ENCODE assay signal across 8 mouse cellular contexts in the genomic region with DNA sequence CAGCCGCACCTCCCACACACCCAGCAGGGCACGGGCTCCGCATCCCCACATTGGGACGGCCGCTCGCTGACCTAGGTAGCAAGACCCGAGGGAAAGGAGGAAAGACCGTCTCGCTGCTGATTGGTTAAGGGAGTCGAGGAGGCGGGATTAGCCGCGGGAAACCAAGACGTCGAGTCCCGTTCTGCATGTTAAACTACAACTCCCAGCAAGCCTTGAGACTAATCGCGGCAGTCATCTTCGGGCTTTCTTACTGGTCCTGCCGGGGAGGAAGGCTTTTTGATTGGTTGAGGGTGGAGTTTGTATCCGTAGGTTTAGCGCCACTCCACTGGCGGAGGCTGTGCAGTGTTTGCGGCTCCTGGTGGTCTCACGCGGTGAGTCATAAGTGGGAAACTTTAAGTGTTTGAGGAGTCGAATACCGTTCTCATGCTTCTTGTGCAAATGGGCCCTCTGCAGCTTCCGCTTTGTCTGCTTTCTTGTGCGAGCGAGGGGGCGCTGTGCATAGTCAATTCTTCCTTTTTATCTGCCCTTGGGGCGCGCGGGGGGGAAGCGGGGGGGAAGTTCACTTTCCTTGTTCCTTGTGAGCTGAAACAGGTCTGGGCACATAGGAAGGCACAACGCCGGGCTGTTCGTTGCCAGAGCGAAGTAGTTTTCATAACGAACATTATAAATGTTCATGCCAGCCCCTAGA. TPM values are rescaled to one million over a fixed set of nuclear protein-coding genes. Genes with fewer than 3 reads are reported as not detected.
DNase-seq lines count a peak whose midpoint lies in the region; ATAC-seq and TF ChIP-seq lines count a peak whose summit lies in the region.

A gene (minus strand): TSS at position 100 of the 688 bp plus-strand sequence.
A gene (plus strand): TSS at position 302 of the 688 bp plus-strand sequence.

- peak within 1 kb of the TSS; percentile 67 for H3K9ac ChIP-seq in embryonic facial prominence, embryonic 15.5 days
- peak within 1 kb of the TSS; percentile 63 for H3K9ac ChIP-seq in limb, embryonic 14.5 days (ENCODE audit: low read depth, low read length, severe bottlenecking)
- H3K9ac ChIP-seq in midbrain, postnatal 0 days (replicated peaks; ENCODE audit: low read length, poor library complexity, severe bottlenecking), result peak within 1 kb of the TSS; percentile 60

- under 1% methylated on average over 41 of the region's 41 CpGs for WGBS in bone marrow, adult 2 months
- WGBS in embryonic facial prominence, embryonic 15.5 days, result under 1% methylated on average over 41 of the region's 41 CpGs
- under 1% methylated on average over 41 of the region's 41 CpGs for WGBS in limb, embryonic 14.5 days
- under 1% methylated on average over 41 of the region's 41 CpGs for WGBS in midbrain, postnatal 0 days

- no peaks in the 10 kb centered on the region for H3K27me3 ChIP-seq in embryonic facial prominence, embryonic 15.5 days
- H3K27me3 ChIP-seq in limb, embryonic 14.5 days (ENCODE audit: control insufficient read depth, insufficient read depth, low read length), result no peaks in the 10 kb centered on the region
- H3K27me3 ChIP-seq in midbrain, postnatal 0 days (ENCODE audit: insufficient read depth, low read length), result no peaks in the 10 kb centered on the region

- peak within 1 kb of the TSS; percentile 91 for H3K4me3 ChIP-seq in bone marrow, adult 2 months (replicated peaks; ENCODE audit: control insufficient read depth, low read depth, low read length)
- peak within 1 kb of the TSS; percentile 68 for H3K4me3 ChIP-seq in embryonic facial prominence, embryonic 15.5 days (replicated peaks)
- peak within 1 kb of the TSS; percentile 70 for H3K4me3 ChIP-seq in limb, embryonic 14.5 days (replicated peaks; ENCODE audit: low read length)
- H3K4me3 ChIP-seq in midbrain, postnatal 0 days (ENCODE audit: low read depth, low read length), result peak within 1 kb of the TSS; percentile 66

- H3K36me3 ChIP-seq in embryonic facial prominence, embryonic 15.5 days, result peaks cover 5% of the 10 kb centered on the region; the same call in 1 of the 2 replicates
- H3K36me3 ChIP-seq in limb, embryonic 14.5 days (ENCODE audit: control insufficient read depth, insufficient read depth, low read length), result peaks cover 9% of the 10 kb centered on the region; the same call in 1 of the 2 replicates
- H3K36me3 ChIP-seq in midbrain, postnatal 0 days (ENCODE audit: insufficient read depth, low read length), result no peaks in the 10 kb centered on the region

- no peaks in the 10 kb centered on the region for H3K9me3 ChIP-seq in embryonic facial prominence, embryonic 15.5 days (replicated peaks)
- no peaks in the 10 kb centered on the region for H3K9me3 ChIP-seq in limb, embryonic 14.5 days (ENCODE audit: control insufficient read depth, low read length)
- no peaks in the 10 kb centered on the region for H3K9me3 ChIP-seq in midbrain, postnatal 0 days (ENCODE audit: low read length)

- peaks cover 1% of the 10 kb centered on the region; the same call in 1 of the 2 replicates for H3K4me1 ChIP-seq in bone marrow, adult 2 months (ENCODE audit: control insufficient read depth, insufficient read depth, low read length)
- peaks cover 9% of the 10 kb centered on the region; the same call in 1 of the 2 replicates for H3K4me1 ChIP-seq in embryonic facial prominence, embryonic 15.5 days
- H3K4me1 ChIP-seq in limb, embryonic 14.5 days (ENCODE audit: control insufficient read depth, insufficient read depth, low read length), result peaks cover 7% of the 10 kb centered on the region; the same call in 1 of the 2 replicates
- H3K4me1 ChIP-seq in midbrain, postnatal 0 days (ENCODE audit: insufficient read depth, low read length), result 0 out of 2 replicates have a peak, but pooled peaks cover 3% of the 10 kb centered on the region

- peak within 1 kb of the TSS; percentile 83 for H3K27ac ChIP-seq in bone marrow, adult 2 months (ENCODE audit: control insufficient read depth, insufficient read depth, low read depth, low read length, poor library complexity)
- peak within 1 kb of the TSS; percentile 85 for H3K27ac ChIP-seq in embryonic facial prominence, embryonic 15.5 days (replicated peaks)
- peak within 1 kb of the TSS; percentile 70 for H3K27ac ChIP-seq in limb, embryonic 14.5 days (replicated peaks; ENCODE audit: low read depth, low read length)
- peak within 1 kb of the TSS; percentile 52 for H3K27ac ChIP-seq in midbrain, postnatal 0 days (ENCODE audit: low read depth, low read length)

- TF ChIP-seq POLR2A in bone marrow, adult 2 months (IDR thresholded peaks at IDR 0.05; ENCODE audit: borderline replicate concordance, control insufficient read depth, low read depth, low read length), result peak; percentile 91; the same call in 1 of the 2 replicates
- TF ChIP-seq POLR2A in limb, embryonic 14.5 days (IDR thresholded peaks at IDR 0.05; ENCODE audit: borderline replicate concordance, extremely low read depth, insufficient read depth, insufficient read length), result peak; percentile 27; the same call in 1 of the 2 replicates

- peak; percentile 100 for DNase-seq in 416B (ENCODE audit: low read depth)
- DNase-seq in heart, adult 8-10 months (ENCODE audit: low spot score), result peak; percentile 99
- peak; percentile 99 for DNase-seq in kidney, adult 9 months
- peak; percentile 99 for DNase-seq in limb, embryonic 14.5 days (ENCODE audit: low spot score)
- peak; percentile 99 for DNase-seq in midbrain, postnatal 0 days (ENCODE audit: low spot score)
- DNase-seq in spleen, postnatal 14 days (ENCODE audit: low spot score in 2 of 2), result peak; percentile 94 to 95

- TF ChIP-seq CTCF in bone marrow, adult 2 months (IDR thresholded peaks at IDR 0.05; ENCODE audit: control insufficient read depth, insufficient read depth, low read length), result no peak; the same call in 1 of the 2 replicates
- peak; percentile 72 for TF ChIP-seq CTCF in midbrain, postnatal 0 days (IDR thresholded peaks at IDR 0.05)

- peak within 1 kb of the TSS; percentile 77 for H3K4me2 ChIP-seq in embryonic facial prominence, embryonic 15.5 days (replicated peaks)
- peak within 1 kb of the TSS; percentile 71 for H3K4me2 ChIP-seq in limb, embryonic 14.5 days (replicated peaks; ENCODE audit: low read depth, low read length, severe bottlenecking)
- peak within 1 kb of the TSS; percentile 89 for H3K4me2 ChIP-seq in midbrain, postnatal 0 days (ENCODE audit: low read depth, low read length, poor library complexity, severe bottlenecking)

- peak; percentile 98 for ATAC-seq in embryonic facial prominence, embryonic 15.5 days (ENCODE audit: insufficient number of reproducible peaks, low FRiP score, low TSS enrichment, low read depth)
- ATAC-seq in limb, embryonic 14.5 days (ENCODE audit: low FRiP score, low read depth), result peak; percentile 99
- peak; percentile 98 for ATAC-seq in midbrain, postnatal 0 days (ENCODE audit: low FRiP score)

RNA-seq across cellular contexts. Expression of the first gene that starts in this region (rescaled TPM):
- polyA plus RNA-seq in bone marrow, adult 2 months (2011; ENCODE audit: insufficient read depth, insufficient read length, low replicate concordance, missing spikeins), result 24.7 and 45.3 TPM in 2 replicates
- polyA plus RNA-seq in embryonic facial prominence, embryonic 15.5 days (2015; fragmentation: Nextera tagmentation; extraction: Ambion mirVana), result 24.6 and 25.2 TPM in 2 replicates
- 10 to 100 TPM; 17.6 to 21.4 (median 20.4) TPM for total RNA-seq in heart, adult 8-10 months (2022)
- polyA plus RNA-seq in limb, embryonic 14.5 days (2012; rRNA removed), result 19.2 and 19.3 TPM in 2 replicates
- polyA plus RNA-seq in limb, embryonic 14.5 days (2014; fragmentation: Nextera tagmentation; extraction: Ambion mirVana), result 19.4 and 23.9 TPM in 2 replicates
- total RNA-seq in midbrain, postnatal 0 days (2014; rRNA removed), result 9.6 and 13.4 TPM in 2 replicates
- polyA plus RNA-seq in midbrain, postnatal 0 days (2015; fragmentation: Nextera tagmentation; extraction: Ambion mirVana), result 9.2 and 9.8 TPM in 2 replicates

RNA-seq across cellular contexts. Expression of the second gene that starts in this region (rescaled TPM):
- polyA plus RNA-seq in bone marrow, adult 2 months (2011; ENCODE audit: insufficient read depth, insufficient read length, low replicate concordance, missing spikeins), result 22.2 and 23.2 TPM in 2 replicates
- polyA plus RNA-seq in embryonic facial prominence, embryonic 15.5 days (2015; fragmentation: Nextera tagmentation; extraction: Ambion mirVana), result 17.1 and 23.5 TPM in 2 replicates
- 1 to 10 TPM; 2.0 to 3.2 (median 2.4) TPM for total RNA-seq in heart, adult 8-10 months (2022)
- polyA plus RNA-seq in limb, embryonic 14.5 days (2012; rRNA removed), result 15.2 and 18.1 TPM in 2 replicates
- polyA plus RNA-seq in limb, embryonic 14.5 days (2014; fragmentation: Nextera tagmentation; extraction: Ambion mirVana), result 15.5 and 16.2 TPM in 2 replicates
- total RNA-seq in midbrain, postnatal 0 days (2014; rRNA removed), result 3.2 and 27.2 TPM in 2 replicates
- polyA plus RNA-seq in midbrain, postnatal 0 days (2015; fragmentation: Nextera tagmentation; extraction: Ambion mirVana), result 1.9 and 2.6 TPM in 2 replicates

Comparison
In these comparisons a context has a peak if more than half of its experiments do, and no peak if none do; other contexts are left out.
1. Peak in every context shown above with its lines: DNase-seq, ATAC-seq, H3K4me3 ChIP-seq and H3K27ac ChIP-seq.